ENCODE assay signal across 21 mouse cellular contexts in the genomic region with DNA sequence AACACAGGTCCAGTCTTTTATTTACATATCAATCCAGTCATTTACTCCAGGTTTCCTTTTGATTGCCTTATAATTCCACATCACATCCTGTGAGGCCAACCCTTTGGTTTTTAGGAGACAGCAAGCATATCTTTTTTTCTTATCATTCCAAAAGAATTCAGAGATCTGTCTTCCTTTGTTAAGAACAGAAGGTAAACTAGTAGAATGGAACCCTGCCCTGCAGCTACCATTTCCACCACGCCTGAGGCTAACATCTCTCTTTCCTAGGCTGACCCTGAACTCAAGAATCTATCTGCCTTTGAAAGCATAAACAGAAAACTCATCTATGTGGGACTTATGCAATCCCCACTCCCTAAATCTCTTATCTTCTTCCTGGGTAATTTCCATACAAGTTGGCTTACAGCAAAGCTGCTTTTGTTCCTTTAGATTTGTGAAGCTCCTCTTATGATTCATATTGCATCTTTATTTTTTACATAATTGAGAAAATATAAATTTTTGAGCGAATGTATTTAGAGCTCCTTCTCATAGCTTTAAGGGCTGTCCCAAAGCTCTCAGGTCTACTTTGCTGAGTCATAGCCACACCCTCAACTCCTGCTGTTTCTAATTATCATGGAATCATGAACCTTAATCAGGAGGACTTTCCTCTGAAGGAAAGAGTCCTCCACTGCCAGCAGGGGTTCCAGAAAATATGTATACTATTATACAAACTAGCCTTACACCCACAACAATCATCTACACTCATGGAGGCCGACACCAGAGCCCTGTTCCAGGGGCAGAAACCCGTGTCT.
DNase-seq lines count a peak whose midpoint lies in the region; ATAC-seq and TF ChIP-seq lines count a peak whose summit lies in the region.
"Had no signal": no experiment of that assay in that cellular context is flagged by ENCODE, and none has a peak within 500 bp of the region (broad histone marks: within the 10 kb centered on the region; RNA-seq: fewer than 3 reads in every experiment).

No protein-coding gene starts in this region.

- TF ChIP-seq CTCF in ES-Bruce4 (IDR thresholded peaks at IDR 0.05; ENCODE audit: low read depth, low read length) = no peak
- TF ChIP-seq CTCF in forebrain, postnatal 0 days (IDR thresholded peaks at IDR 0.05; ENCODE audit: low read depth) = no peak

- 73% methylated on average over 4 of the region's 4 CpGs for WGBS in forebrain, postnatal 0 days

- no peak overlapping the region for H3K9ac ChIP-seq in ES-Bruce4 (ENCODE audit: low read depth, poor library complexity, severe bottlenecking)
- H3K9ac ChIP-seq in ES-E14 (ENCODE audit: insufficient read depth, low read depth, low read length, poor library complexity, severe bottlenecking) = no peak overlapping the region
- H3K9ac ChIP-seq in forebrain, postnatal 0 days = no peak overlapping the region
- H3K9ac ChIP-seq: embryonic facial prominence, embryonic 12.5 days; forebrain, embryonic 13.5 days; forebrain, embryonic 15.5 days had no signal

- no peak overlapping the region for H3K4me2 ChIP-seq in forebrain, postnatal 0 days (ENCODE audit: low read depth)
- H3K4me2 ChIP-seq: embryonic facial prominence, embryonic 12.5 days; forebrain, embryonic 13.5 days; forebrain, embryonic 15.5 days had no signal

- H3K9me3 ChIP-seq in ES-Bruce4 (replicated peaks; ENCODE audit: control insufficient read depth, insufficient read depth, low read length, poor library complexity, severe bottlenecking) (0 out of 2 replicates have a peak, but pooled peaks cover 3% of the 10 kb centered on the region), ES-E14 (ENCODE audit: control insufficient read depth, insufficient read depth, low read depth, low read length) (no peaks in the 10 kb centered on the region)
- H3K9me3 ChIP-seq in forebrain, postnatal 0 days (ENCODE audit: low read length) = no peaks in the 10 kb centered on the region
- H3K9me3 ChIP-seq: embryonic facial prominence, embryonic 10.5 days; embryonic facial prominence, embryonic 12.5 days; forebrain, embryonic 13.5 days; forebrain, embryonic 15.5 days had no signal

- no peak for ATAC-seq in forebrain, postnatal 0 days
- ATAC-seq: CD4-positive, CD25-positive, alpha-beta regulatory T cell, adult 4 months; forebrain, embryonic 13.5 days; forebrain, embryonic 15.5 days had no signal

- DNase-seq in ES-E14 (ENCODE audit: low read depth, low spot score) (no peak), ZHBTc4 (ENCODE audit: low read depth, low spot score) (peak; percentile 75)
- no peak for DNase-seq in spleen, postnatal 14 days (ENCODE audit: low spot score in 2 of 2)
- no peak for DNase-seq in forebrain, postnatal 0 days
- DNase-seq in cerebellum, postnatal 25 days = no peak
- DNase-seq: adrenal gland, adult 2 months; adrenal gland, postnatal 10 days; adrenal gland, postnatal 25 days; B cell, adult 2 months; cerebellum, adult 11 months; cerebellum, adult 18-20 months; cerebellum, adult 8-10 months; cerebellum, adult 9-11 months; cerebellum, postnatal 14 days had no signal

- H3K27ac ChIP-seq in ES-Bruce4 (ENCODE audit: insufficient read depth, low read length) = peak overlapping the region; percentile 52
- H3K27ac ChIP-seq in ES-E14 (ENCODE audit: insufficient read depth, low read depth, low read length, poor library complexity, severe bottlenecking) = peak overlapping the region; percentile 31; the same call in 1 of the 2 replicates
- no peak overlapping the region for H3K27ac ChIP-seq in forebrain, postnatal 0 days (ENCODE audit: low read depth, low read length)
- H3K27ac ChIP-seq: embryonic facial prominence, embryonic 10.5 days; embryonic facial prominence, embryonic 12.5 days; forebrain, embryonic 13.5 days; forebrain, embryonic 15.5 days had no signal

- TF ChIP-seq EP300 in ES-Bruce4 (IDR thresholded peaks at IDR 0.05; ENCODE audit: insufficient read depth, low read depth, low read length) = no peak

- no peaks in the 10 kb centered on the region for H3K27me3 ChIP-seq in ES-Bruce4 (ENCODE audit: control insufficient read depth, insufficient read depth, low read length, poor library complexity, severe bottlenecking)
- H3K27me3 ChIP-seq in forebrain, postnatal 0 days (ENCODE audit: insufficient read depth, low read length) = no peaks in the 10 kb centered on the region
- H3K27me3 ChIP-seq: CH12.LX; embryonic facial prominence, embryonic 12.5 days; forebrain, embryonic 13.5 days; forebrain, embryonic 15.5 days had no signal

- no peaks in the 10 kb centered on the region for H3K36me3 ChIP-seq in ES-Bruce4 (ENCODE audit: control insufficient read depth, insufficient read depth, low read length, poor library complexity, severe bottlenecking)
- no peaks in the 10 kb centered on the region for H3K36me3 ChIP-seq in ES-E14 (ENCODE audit: control insufficient read depth, insufficient read depth, low read length, poor library complexity, severe bottlenecking)
- H3K36me3 ChIP-seq in forebrain, postnatal 0 days (ENCODE audit: insufficient read depth) = no peaks in the 10 kb centered on the region
- H3K36me3 ChIP-seq: embryonic facial prominence, embryonic 10.5 days; embryonic facial prominence, embryonic 12.5 days; forebrain, embryonic 15.5 days had no signal

- H3K4me1 ChIP-seq in ES-Bruce4 (ENCODE audit: control insufficient read depth, insufficient read depth, low read length) = no peaks in the 10 kb centered on the region
- peaks cover 6 to 7% of the 10 kb centered on the region in 2 experiments; a peak in 3 of 4 replicates for H3K4me1 ChIP-seq in ES-E14 (ENCODE audit: control insufficient read depth in 2 of 2, insufficient read depth in 2 of 2, low read length in 2 of 2, poor library complexity in 1 of 2)
- no peaks in the 10 kb centered on the region for H3K4me1 ChIP-seq in forebrain, postnatal 0 days (ENCODE audit: insufficient read depth)
- H3K4me1 ChIP-seq: embryonic facial prominence, embryonic 10.5 days; embryonic facial prominence, embryonic 12.5 days; forebrain, embryonic 13.5 days; forebrain, embryonic 15.5 days had no signal

- H3K4me3 ChIP-seq in ES-Bruce4 (ENCODE audit: low read depth, low read length) (no peak overlapping the region), ES-E14 (ENCODE audit: insufficient read depth in 1 of 2, low read depth in 1 of 2, low read length in 2 of 2, poor library complexity in 1 of 2, severe bottlenecking in 1 of 2) (no peak overlapping the region)
- H3K4me3 ChIP-seq in forebrain, postnatal 0 days (ENCODE audit: low read depth, low read length) = no peak overlapping the region
- H3K4me3 ChIP-seq: embryonic facial prominence, embryonic 10.5 days; embryonic facial prominence, embryonic 12.5 days; forebrain, embryonic 13.5 days; forebrain, embryonic 15.5 days had no signal

- TF ChIP-seq POLR2A in ES-Bruce4 (IDR thresholded peaks at IDR 0.05; ENCODE audit: insufficient read depth, low read length) = no peak

- in situ Hi-C loops in ES-E14 (cut with MboI; ENCODE audit: low sequenced_read_pairs in 2 of 2, unreplicated experiment in 2 of 2) = no loop called here

TF ChIP-seq in ES-E14, 5 proteins besides CTCF, POLR2A, EP300 and RAD21:
- TF ChIP-seq ZNF384 (IDR thresholded peaks at IDR 0.05; ENCODE audit: low read depth, low read length) (no peak), MAFK (IDR thresholded peaks at IDR 0.05; ENCODE audit: insufficient read depth, low read depth, low read length) (peak; percentile 83; the same call in 1 of the 2 replicates)
